8 mouse cellular contexts compared by ENCODE assay signal in genomic region chr9:21149654-21150419, GRCm38 (mm10). TPM values are rescaled to one million over a fixed set of nuclear protein-coding genes. Genes with fewer than 3 reads are reported as not detected.
A peak's percentile ranks its signal among the peaks of the same experiment; 100 is the strongest.
DNase-seq lines count a peak whose midpoint lies in the region; ATAC-seq and TF ChIP-seq lines count a peak whose summit lies in the region.

TSS of gene Cdc37 (minus strand) at chr9:21149982.

- H3K4me1 ChIP-seq in E14TG2a.4 (replicated peaks; ENCODE audit: low read depth, low read length): peaks cover 70% of the 10 kb centered on the region
- H3K4me1 ChIP-seq in forebrain, embryonic 13.5 days: peaks cover 40% of the 10 kb centered on the region
- peaks cover 45% of the 10 kb centered on the region for H3K4me1 ChIP-seq in liver, postnatal 0 days (ENCODE audit: insufficient read depth)
- peaks cover 19% of the 10 kb centered on the region for H3K4me1 ChIP-seq in neural tube, embryonic 14.5 days (ENCODE audit: control insufficient read depth, insufficient read depth, low read length)

- 3% methylated on average over 56 of the region's 56 CpGs for WGBS in forebrain, embryonic 13.5 days
- WGBS in large intestine, adult 2 months: 2% methylated on average over 56 of the region's 56 CpGs
- 2% methylated on average over 56 of the region's 56 CpGs for WGBS in liver, postnatal 0 days (ENCODE audit: insufficient replicate concordance)
- 4% methylated on average over 54 of the region's 56 CpGs for WGBS in neural tube, embryonic 14.5 days

- H3K9me3 ChIP-seq in E14TG2a.4 (ENCODE audit: low read length): no peaks in the 10 kb centered on the region
- no peaks in the 10 kb centered on the region for H3K9me3 ChIP-seq in forebrain, embryonic 13.5 days (replicated peaks)
- no peaks in the 10 kb centered on the region for H3K9me3 ChIP-seq in liver, postnatal 0 days (ENCODE audit: low read length)
- H3K9me3 ChIP-seq in neural tube, embryonic 14.5 days (ENCODE audit: control insufficient read depth, low read length): no peaks in the 10 kb centered on the region

- H3K36me3 ChIP-seq in E14TG2a.4 (ENCODE audit: insufficient read depth, low read length): peaks cover 38% of the 10 kb centered on the region
- peaks cover 25% of the 10 kb centered on the region for H3K36me3 ChIP-seq in forebrain, embryonic 13.5 days (ENCODE audit: poor library complexity, severe bottlenecking)
- peaks cover 6% of the 10 kb centered on the region for H3K36me3 ChIP-seq in liver, postnatal 0 days (replicated peaks; ENCODE audit: insufficient read depth, low read length)
- peaks cover under 1% of the 10 kb centered on the region; the same call in 1 of the 2 replicates for H3K36me3 ChIP-seq in neural tube, embryonic 14.5 days (ENCODE audit: control insufficient read depth, insufficient read depth, low read length)

- peak within 1 kb of the TSS; percentile 74 for H3K27ac ChIP-seq in forebrain, embryonic 13.5 days
- peak within 1 kb of the TSS; percentile 80 for H3K27ac ChIP-seq in liver, postnatal 0 days (ENCODE audit: low read depth)
- H3K27ac ChIP-seq in neural tube, embryonic 14.5 days (ENCODE audit: low read depth, low read length): peak within 1 kb of the TSS; percentile 66

- H3K4me3 ChIP-seq in E14TG2a.4 (replicated peaks; ENCODE audit: low read length): peak within 1 kb of the TSS; percentile 93
- peak within 1 kb of the TSS; percentile 91 for H3K4me3 ChIP-seq in forebrain, embryonic 13.5 days
- peak within 1 kb of the TSS; percentile 80 for H3K4me3 ChIP-seq in liver, postnatal 0 days (ENCODE audit: low read depth, low read length)
- peak within 1 kb of the TSS; percentile 75 for H3K4me3 ChIP-seq in neural tube, embryonic 14.5 days (ENCODE audit: low read depth, low read length)

- DNase-seq in c-Kit-positive CD71-positive TER-119-positive erythroid progenitor cells, embryonic 14.5 days (ENCODE audit: low spot score): peak; percentile 89
- peak; percentile 94 to 96 for DNase-seq in heart, postnatal 10 days
- peak; percentile 70 for DNase-seq in large intestine, adult 2 months (ENCODE audit: low read depth, low spot score)
- peak; percentile 96 for DNase-seq in liver, postnatal 0 days
- peak; percentile 97 for DNase-seq in testis, postnatal 10 days (ENCODE audit: low spot score)

- no peak for TF ChIP-seq CTCF in E14TG2a.4 (conservative IDR thresholded peaks at IDR 0.05; ENCODE audit: low read length)
- TF ChIP-seq CTCF in liver, postnatal 0 days (IDR thresholded peaks at IDR 0.05; ENCODE audit: low read depth): no peak

- H3K27me3 ChIP-seq in E14TG2a.4 (ENCODE audit: insufficient read depth, low read length): no peaks in the 10 kb centered on the region
- peaks cover 10% of the 10 kb centered on the region for H3K27me3 ChIP-seq in forebrain, embryonic 13.5 days
- H3K27me3 ChIP-seq in liver, postnatal 0 days (ENCODE audit: insufficient read depth, low read length): no peaks in the 10 kb centered on the region
- no peaks in the 10 kb centered on the region for H3K27me3 ChIP-seq in neural tube, embryonic 14.5 days (ENCODE audit: control insufficient read depth, insufficient read depth, low read length)

- TF ChIP-seq EP300 in liver, postnatal 0 days (IDR thresholded peaks at IDR 0.05; ENCODE audit: low read depth): no peak

- peak within 1 kb of the TSS; percentile 88 for H3K9ac ChIP-seq in forebrain, embryonic 13.5 days
- H3K9ac ChIP-seq in liver, postnatal 0 days (replicated peaks): peak within 1 kb of the TSS; percentile 77
- H3K9ac ChIP-seq in neural tube, embryonic 14.5 days (replicated peaks; ENCODE audit: low read depth, low read length): peak within 1 kb of the TSS; percentile 80

- intact Hi-C loops in heart, postnatal 10 days (cut with DNase I): loop anchor here (5.0 kb wide), 1 partner anchor 67 kb away; no protein-coding TSS in a partner anchor

- peak within 1 kb of the TSS; percentile 94 for H3K4me2 ChIP-seq in forebrain, embryonic 13.5 days
- H3K4me2 ChIP-seq in liver, postnatal 0 days (ENCODE audit: low read depth, low read length): peak within 1 kb of the TSS; percentile 84
- H3K4me2 ChIP-seq in neural tube, embryonic 14.5 days (ENCODE audit: low read depth, low read length): peak within 1 kb of the TSS; percentile 94

- peak; percentile 98 for ATAC-seq in forebrain, embryonic 13.5 days
- peak; percentile 99 for ATAC-seq in liver, postnatal 0 days
- ATAC-seq in neural tube, embryonic 14.5 days (ENCODE audit: low read depth): peak; percentile 97

RNA-seq across cellular contexts. Expression of gene Cdc37, which starts in this region (rescaled TPM):
- polyA plus RNA-seq in forebrain, embryonic 13.5 days (2015; fragmentation: Nextera tagmentation; extraction: Ambion mirVana): 229 and 232 TPM in 2 replicates
- 100 to 1,000 TPM; 167 to 169 TPM for total RNA-seq in heart, postnatal 10 days (2021)
- polyA plus RNA-seq in large intestine, adult 2 months (2012; rRNA removed): 45.8 and 46.1 TPM in 2 replicates
- polyA plus RNA-seq in liver, postnatal 0 days (2015; fragmentation: Nextera tagmentation; extraction: Ambion mirVana): 81.1 and 84.1 TPM in 2 replicates
- polyA plus RNA-seq in neural tube, embryonic 14.5 days (2014; fragmentation: Nextera tagmentation; extraction: Ambion mirVana): 190 and 219 TPM in 2 replicates

Comparison
In these comparisons a context has a peak if more than half of its experiments do, and no peak if none do; other contexts are left out.
1. Peak in every context shown above with its lines: DNase-seq, ATAC-seq, H3K4me3 ChIP-seq and H3K27ac ChIP-seq.